Mouse (Mus musculus) forelimb bud, embryonic 11.5 days (tissue): ENCODE data around the gene C5ar2.

Experiments
- DNase-seq: peaks from one replicate; pipeline ENCODE4 v3.0.0-alpha.2; 2012; ENCODE audit warnings: low read depth, low spot score

Gene C5ar2

DNA sequence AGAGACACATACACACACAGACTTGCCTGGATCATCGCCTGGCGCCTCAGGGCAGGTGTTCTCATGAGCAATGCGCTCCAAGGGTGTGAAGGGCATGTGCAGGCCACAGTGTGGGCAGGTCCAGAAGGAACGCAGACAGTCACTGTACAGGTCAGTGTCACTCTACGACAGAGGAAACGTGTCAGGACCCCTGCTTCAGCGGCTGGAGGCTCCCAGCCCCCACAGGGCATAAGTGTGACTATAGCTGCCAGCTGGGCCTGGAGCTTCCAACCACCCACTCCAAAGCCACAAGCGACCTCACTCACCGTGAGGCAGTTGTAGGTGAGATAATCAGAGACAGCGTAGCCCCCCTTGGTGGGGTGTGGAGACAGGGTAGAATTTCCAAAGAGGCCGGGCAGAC is 45.4 kb downstream of the C5ar2 start:
- no peak for DNase-seq

DNA sequence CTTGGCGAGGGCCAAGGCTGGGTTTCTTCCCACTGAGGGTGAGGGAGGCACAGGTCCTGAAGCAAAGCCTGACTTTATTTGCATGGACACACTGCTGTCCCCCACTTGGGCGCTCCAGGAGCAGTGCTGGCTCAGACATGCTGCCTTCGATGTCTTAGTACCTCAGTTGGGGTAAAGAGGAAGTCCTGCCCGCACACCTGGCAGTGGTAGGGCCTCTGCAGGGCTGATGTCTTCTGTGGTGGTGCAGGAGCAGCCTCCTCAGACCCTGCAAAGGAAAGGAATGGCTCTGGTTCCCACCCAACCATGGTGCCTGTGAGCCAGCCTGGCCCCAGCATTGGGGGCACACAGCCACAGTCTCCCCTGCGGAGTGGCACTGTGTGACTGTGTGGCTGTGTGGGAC is 46.8 kb downstream of the C5ar2 start:
- no peak for DNase-seq

DNA sequence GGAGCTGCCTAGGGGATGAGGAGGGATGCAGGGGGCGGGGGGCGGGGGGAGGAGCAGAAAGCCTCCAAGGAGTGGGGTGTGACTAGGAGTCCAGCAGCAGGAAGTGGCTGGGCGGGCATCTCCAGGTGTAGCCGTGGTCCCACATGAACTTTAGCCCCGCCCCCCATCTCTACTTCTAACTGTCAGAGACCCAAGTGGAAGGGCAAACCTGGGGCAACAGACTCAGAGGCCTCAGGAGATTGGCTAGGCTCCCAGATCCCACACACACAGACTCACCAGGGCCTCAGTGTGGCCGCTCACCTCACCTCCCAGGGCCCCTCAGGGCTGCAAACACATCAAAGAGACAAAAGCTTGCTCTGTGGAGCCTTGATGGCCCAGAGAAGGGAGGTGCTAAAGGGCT is 47.3 kb downstream of the C5ar2 start:
- DNase-seq, result no peak

DNA sequence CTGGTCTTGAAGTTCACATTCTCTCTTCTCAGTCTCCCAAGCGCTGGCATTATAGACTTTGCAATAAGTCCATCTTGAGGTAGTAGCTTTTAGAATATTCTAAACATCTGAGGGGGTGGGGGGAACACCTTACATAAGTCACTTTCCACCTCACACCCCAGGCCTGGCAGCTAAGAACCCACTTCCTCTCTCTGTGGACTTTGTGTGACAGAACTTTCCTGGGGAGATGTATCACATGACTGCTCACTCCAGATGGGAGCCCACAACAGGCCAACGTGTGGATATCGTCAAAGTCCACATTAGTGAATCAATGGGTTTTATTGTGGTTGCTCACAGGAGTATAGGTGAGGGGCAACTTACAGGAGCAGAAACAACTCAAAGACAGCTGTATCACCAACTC is 50.3 kb downstream of the C5ar2 start:
- no peak for DNase-seq

DNA sequence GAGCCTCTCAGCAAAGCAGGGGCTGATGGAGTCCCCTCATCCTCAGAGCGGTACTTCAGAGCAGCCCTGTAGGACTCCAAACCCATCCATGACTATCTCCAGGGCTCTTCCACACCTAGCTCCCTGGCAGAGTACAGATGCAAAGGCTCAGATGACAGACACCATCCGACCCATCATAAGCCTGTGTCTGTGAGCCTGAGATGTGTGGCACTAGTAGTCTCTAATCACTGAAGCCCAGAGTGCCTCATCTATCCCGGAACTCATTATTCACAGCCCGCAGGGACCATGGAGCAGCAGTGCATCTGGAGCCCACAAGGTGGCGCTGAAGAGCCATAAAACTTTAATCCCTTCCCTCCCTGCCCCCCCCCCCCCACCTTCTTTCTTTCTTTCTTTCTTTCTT is 51.6 kb downstream of the C5ar2 start:
- peak; percentile 71 for DNase-seq

DNA sequence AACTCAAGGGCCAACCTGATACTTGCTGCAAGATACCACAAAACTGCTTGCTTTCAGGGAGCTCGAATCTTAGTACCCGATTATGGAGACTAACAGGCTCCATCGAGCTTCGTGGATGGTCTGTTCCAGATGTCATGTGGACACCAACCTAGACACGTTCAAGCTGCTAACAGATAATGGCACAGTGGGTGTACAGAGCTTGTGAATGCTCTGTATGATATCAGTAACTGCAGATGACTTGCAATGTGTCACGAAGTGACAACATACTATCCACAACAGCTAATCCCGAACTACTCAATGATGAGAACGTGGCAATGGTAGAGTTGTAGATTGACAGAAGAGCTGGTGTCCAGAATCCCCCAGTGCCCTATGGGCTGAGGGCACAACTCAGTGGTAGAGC is 56.5 kb downstream of the C5ar2 start:
- DNase-seq, result no peak
